Mouse (Mus musculus) ovary, postnatal 14 days (tissue): ENCODE results near the gene Gm10217.

ENCODE experiments used
- DNase-seq: peaks from one replicate; pipeline ENCODE4 v3.0.0; 2022; ENCODE audit warnings: low spot score

Gene Gm10217

GRCm38 (mm10) chr8:9863951-9864350 is at the start of gene Gm10217:
Gene Gm10217, plus strand, starts transcription at chr8:9864251.
- no peak for DNase-seq

- DNase-seq = no peak
These were observed 39.3 kb upstream of the Gm10217 start for GRCm38 (mm10) chr8:9824770-9825169.

- no peak for DNase-seq
These were observed 23.8 kb upstream of the Gm10217 start for GRCm38 (mm10) chr8:9840257-9840656.

GRCm38 (mm10) chr8:9859286-9859685 is 4.8 kb upstream of the Gm10217 start:
- DNase-seq = no peak

GRCm38 (mm10) chr8:9860539-9861203 is 3.4 kb upstream of the Gm10217 start:
- DNase-seq = no peak

GRCm38 (mm10) chr8:9865150-9865549 is 1.1 kb downstream of the Gm10217 start:
- DNase-seq = no peak

- DNase-seq = no peak
These were observed 4.0 kb downstream of the Gm10217 start for GRCm38 (mm10) chr8:9868094-9868493.

GRCm38 (mm10) chr8:9876241-9876640 is 12.2 kb downstream of the Gm10217 start:
- no peak for DNase-seq

- no peak for DNase-seq
These were observed 15.9 kb downstream of the Gm10217 start for GRCm38 (mm10) chr8:9879921-9880320.

GRCm38 (mm10) chr8:9886714-9887113 is 22.7 kb downstream of the Gm10217 start:
- DNase-seq = no peak

- DNase-seq = no peak
These were observed 35.1 kb downstream of the Gm10217 start for GRCm38 (mm10) chr8:9899199-9899598.

- DNase-seq = no peak
These were observed 35.6 kb downstream of the Gm10217 start for GRCm38 (mm10) chr8:9899673-9900072.
